Mouse (Mus musculus) kidney, adult 18-20 months (tissue): ENCODE results near the gene Wfdc21.

Experiments used
- DNase-seq: peaks from one replicate; pipeline ENCODE4 v3.0.0; 2021

The Wfdc21 gene

GRCm38 (mm10) chr11:83754227-83754626 is 7.5 kb downstream of the Wfdc21 start:
- DNase-seq: no peak

DNA sequence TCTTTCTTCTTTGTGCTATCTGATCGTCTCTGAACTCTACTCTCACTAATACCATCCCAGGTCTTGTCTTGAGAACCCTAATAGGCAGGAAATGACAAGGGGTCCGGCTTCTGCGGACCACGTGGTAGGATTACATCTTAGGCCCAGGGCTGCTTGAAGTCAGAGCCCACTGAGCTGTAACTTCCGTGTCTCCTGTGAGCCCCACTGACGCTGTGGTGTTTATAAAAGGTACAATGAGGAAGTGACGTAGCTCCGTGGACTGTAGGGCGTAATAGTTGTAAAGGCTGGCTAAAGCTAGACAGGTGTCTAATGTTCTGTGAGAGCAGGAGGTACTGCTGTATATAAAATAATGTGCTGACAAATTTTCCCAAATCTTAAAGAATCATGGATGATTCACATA is 20.6 kb downstream of the Wfdc21 start:
- DNase-seq: no peak

GRCm38 (mm10) chr11:83768976-83769375 is 22.2 kb downstream of the Wfdc21 start:
- DNase-seq: no peak

GRCm38 (mm10) chr11:83771014-83771413 is 24.3 kb downstream of the Wfdc21 start:
- no peak for DNase-seq

- no peak for DNase-seq
Measured at GRCm38 (mm10) chr11:83772341-83772740, 25.6 kb downstream of the Wfdc21 start.

DNA sequence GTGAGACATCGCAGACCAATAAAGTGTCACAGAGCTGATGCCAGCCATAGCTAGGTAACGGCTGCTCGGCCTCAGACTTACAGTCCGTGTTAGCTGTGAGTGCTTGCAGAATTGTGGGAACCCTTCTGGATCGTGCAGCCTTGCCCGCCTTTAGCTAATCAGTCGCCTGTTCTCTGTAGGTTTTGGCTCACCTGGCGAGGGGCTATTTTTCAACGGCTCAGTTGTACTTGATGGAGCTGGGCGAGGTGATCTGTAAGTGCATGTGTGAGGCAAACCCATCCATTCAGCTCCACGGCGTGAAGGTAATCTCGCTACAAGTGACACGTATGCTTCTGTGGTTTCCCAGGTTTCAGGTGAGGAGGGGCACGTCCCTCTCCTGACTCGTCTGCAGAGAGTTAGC is 27.0 kb downstream of the Wfdc21 start:
- DNase-seq: no peak

- DNase-seq: no peak
Measured at GRCm38 (mm10) chr11:83774324-83774723, 27.6 kb downstream of the Wfdc21 start.

DNA sequence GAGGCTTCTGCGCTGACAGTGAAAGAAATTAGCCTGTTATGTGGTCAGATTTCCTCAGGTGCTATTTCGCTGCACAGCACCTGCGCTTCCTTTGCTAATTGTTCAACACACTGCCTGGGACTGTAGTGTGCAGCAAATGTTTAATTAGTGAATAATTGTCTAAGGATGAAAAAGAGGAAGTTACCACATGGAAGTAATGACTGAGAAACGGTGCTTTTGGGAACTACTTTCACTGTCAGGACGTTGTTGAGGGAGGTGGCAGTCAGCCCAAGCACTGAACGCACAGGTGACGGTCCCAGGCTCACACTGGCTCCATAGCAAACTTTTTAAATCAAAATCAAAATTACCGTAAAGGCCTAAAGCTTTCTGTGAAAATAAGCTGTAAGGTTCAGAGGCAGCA is 30.1 kb downstream of the Wfdc21 start:
- DNase-seq: no peak

DNA sequence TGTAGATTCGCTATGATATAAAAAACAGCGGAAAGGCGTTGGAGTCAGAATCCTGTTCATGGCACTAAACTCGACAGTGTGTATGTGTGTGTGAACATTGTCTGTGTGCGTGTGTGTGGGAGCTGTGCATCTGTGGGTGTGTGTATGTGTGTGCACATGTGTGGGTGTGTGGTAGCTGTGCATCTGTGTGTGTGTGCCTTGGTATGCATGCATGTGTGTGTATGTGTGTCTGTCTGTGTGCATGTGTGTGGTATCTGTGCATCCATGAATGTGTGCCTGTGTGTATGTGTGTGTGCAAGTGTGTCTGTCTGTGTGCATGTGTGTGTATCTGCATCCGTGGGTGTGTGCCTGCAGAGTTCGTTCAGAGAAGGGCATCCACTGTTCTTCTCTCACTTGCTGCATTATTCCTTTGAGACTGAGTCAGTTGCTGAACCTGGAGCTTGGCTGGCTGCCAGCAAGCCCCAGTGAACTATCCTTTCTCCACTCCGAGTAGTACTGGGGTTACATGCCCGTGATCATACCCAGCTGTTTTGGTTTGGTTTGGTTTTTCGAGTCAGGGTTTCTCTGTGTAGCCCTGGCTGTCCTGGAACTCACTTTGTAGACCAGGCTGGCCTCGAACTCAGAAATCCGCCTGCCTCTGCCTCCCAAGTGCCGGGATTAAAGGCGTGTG is 37.3 kb downstream of the Wfdc21 start:
- no peak for DNase-seq

GRCm38 (mm10) chr11:83784661-83785060 is 37.9 kb downstream of the Wfdc21 start:
- DNase-seq: peak; percentile 41

- DNase-seq: peak; percentile 71
Measured at GRCm38 (mm10) chr11:83785366-83785765, 38.6 kb downstream of the Wfdc21 start.

GRCm38 (mm10) chr11:83786835-83787234 is 40.1 kb downstream of the Wfdc21 start:
- DNase-seq: peak; percentile 76

DNA sequence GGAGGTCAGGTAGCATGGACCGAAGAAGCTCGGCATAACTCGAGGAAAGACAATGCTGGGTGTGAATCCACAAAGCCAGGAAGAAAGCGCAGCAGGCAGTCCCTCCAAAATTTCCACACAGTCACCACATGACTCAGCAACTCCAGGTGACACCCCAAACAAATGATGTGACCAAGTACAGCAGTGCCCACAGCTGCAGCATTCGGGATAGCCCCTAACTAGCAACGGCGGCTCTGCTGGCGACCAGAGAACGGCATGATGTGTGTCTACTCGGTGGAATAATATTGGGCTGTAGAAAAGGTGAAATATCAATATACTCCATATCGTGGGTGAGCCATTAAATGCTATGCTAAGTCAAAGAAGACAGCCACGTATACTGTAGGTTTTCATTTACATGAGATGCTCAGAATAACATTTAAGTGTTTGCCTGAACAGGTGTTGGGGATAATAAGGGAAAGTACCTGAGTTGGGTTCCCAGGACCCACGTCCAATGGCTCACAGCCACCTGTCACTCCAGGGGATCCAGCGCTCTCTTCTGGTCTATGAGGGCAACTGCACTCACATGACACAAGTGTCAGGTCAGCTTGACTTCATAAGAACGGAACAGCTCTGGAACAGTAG is 40.8 kb downstream of the Wfdc21 start:
- DNase-seq: no peak

GRCm38 (mm10) chr11:83788331-83788730 is 41.6 kb downstream of the Wfdc21 start:
- peak; percentile 42 for DNase-seq

GRCm38 (mm10) chr11:83789259-83789658 is 42.5 kb downstream of the Wfdc21 start:
- peak; percentile 30 for DNase-seq

GRCm38 (mm10) chr11:83791133-83791532 is 44.4 kb downstream of the Wfdc21 start:
- no peak for DNase-seq

GRCm38 (mm10) chr11:83792316-83792914 is 45.7 kb downstream of the Wfdc21 start:
- DNase-seq: peak; percentile 49

DNA sequence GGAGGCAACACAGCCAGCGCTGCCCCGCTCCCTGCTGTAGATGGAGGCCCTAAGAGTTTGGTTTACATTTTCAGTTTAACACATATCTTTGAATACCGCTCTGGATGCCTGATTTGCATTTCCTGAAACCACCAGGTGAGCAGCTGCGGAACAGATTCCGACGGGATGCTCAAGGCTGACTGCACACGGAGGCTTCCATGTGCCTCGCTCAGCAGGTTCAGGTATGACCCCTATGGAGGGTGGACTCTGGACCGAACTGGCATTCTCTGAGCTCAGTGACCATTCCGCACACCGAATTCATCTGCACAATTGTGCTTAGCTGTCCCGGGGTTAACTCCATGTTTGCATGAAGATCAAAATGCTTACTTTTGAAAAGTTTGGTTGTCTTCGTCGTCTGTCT is 46.5 kb downstream of the Wfdc21 start:
- DNase-seq: peak; percentile 74

DNA sequence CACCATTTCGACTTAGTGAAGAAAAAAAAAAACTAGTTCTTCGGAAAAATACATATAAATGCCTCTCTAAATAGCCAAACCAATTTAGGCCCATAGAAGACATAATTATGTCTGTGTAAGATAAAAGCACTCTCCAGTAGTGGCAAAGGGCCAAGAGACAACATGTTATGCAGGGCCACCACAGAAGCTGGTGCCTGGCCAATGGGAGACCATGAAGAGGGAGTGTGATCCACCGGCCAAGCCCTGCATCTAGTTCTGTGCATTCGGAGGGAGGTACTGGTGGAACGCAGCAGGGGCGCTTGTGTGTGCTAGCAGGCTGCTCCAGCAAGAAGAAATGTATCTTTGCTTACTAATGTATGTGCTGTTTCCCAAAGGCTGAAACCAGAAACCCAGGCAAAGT is 49.4 kb downstream of the Wfdc21 start:
- DNase-seq: peak; percentile 21

DNA sequence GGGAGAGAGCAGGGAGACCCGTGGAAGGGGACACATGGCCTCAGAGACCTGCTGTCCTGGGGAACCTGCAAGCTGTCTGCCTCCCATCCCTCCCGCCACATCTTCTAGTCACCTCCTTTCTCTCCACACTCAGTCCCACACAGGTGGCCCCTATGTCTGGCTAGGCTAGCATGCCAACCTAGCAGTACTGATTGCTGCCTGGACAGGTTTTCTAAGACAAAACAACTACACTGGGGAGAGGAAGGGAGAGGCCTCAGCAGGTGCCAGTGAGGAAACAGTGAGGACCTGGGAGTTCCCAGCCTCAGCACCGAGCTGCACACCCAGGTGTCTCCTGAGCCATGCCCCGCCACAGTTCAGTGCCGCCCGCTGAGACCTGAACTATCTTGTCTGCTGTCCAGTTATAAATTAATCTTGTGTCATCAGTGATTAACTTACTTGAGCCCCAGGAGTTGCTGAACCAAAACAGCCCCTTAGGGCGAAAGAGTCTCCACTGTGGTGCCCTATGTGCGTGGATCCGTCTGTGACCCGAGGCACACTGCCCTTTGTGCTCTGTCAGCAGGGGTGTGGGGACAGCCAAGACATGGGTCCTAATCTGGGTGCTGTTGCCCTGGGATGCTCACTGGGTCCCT is 50.4 kb downstream of the Wfdc21 start:
- peak; percentile 79 for DNase-seq

DNA sequence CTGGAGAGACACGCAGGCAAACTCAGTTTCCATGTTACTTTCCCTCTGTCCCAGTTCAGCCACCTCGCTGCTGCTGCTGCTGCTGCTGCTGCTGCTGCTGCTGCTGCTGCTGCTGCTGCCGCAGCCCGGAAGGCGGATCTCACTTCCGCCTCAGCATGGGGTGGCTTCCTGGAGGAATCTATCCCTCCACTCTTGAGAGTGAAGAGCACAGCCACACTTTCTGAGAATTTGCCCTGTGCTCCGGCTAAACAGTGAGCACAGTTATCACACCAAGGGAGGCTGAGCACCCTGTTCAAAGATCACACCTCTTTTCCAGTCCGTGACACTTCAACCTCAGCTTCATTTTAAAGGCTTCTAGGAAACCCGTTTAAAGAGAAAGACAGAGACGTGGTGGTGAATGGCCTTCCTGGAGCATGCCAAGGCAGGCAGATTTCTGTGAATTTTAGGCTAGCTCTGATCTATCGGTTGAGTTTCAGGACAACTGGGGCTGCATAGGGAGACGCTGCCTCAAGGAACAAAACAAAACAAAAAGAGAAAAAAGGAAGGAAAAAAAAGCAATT is 53.2 kb downstream of the Wfdc21 start:
- peak; percentile 55 for DNase-seq

DNA sequence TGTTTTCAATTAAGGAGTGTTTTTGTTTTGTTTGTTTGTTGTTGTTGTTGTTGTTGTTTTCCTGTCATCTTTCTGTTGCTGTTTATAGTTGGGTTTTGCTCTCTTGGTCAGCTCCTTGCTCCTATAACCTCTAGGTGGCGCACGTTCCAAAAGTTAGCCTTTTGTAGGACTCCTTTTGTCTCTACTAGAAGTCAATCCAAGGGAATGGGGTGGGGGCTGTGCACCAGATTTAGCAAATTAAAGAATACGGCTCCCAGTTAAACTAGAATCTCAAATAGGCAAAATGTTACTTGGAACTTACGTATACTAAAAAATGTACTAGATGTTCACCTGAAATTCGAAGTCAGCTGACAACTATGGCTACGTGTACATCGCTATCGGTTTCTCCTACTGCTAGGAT is 55.4 kb downstream of the Wfdc21 start:
- DNase-seq: peak; percentile 59
